Mouse (Mus musculus) myocyte (in vitro differentiated cells): ENCODE results near the gene Tppp.

ENCODE experiments used
- CEBPB ChIP-seq: IDR thresholded peaks from 2 replicates; pipeline ENCODE4 v1.6.1; 2011; ENCODE audit warnings: mild to moderate bottlenecking, moderate library complexity; ENCODE audit not compliant: poor library complexity, insufficient read depth, severe bottlenecking
- E2F4 ChIP-seq: IDR thresholded peaks from one replicate; pipeline ENCODE4 v1.6.1; 2011; ENCODE audit warnings: mild to moderate bottlenecking, control low read depth, moderate library complexity; ENCODE audit not compliant: insufficient read depth
- MAX ChIP-seq: IDR thresholded peaks from one replicate; pipeline ENCODE4 v1.6.1; 2011; ENCODE audit warnings: low read depth, mild to moderate bottlenecking, control low read depth
- POLR2A ChIP-seq: IDR thresholded peaks from one replicate; pipeline ENCODE4 v1.6.1; 2011; ENCODE audit warnings: low read depth, mild to moderate bottlenecking, control low read depth, moderate library complexity; ENCODE audit not compliant: insufficient read length
- REST ChIP-seq: IDR thresholded peaks from one replicate; pipeline ENCODE4 v1.6.1; 2011; ENCODE audit warnings: mild to moderate bottlenecking, control low read depth, moderate library complexity; ENCODE audit not compliant: insufficient read depth, insufficient read length
- SRF ChIP-seq: IDR thresholded peaks from one replicate; pipeline ENCODE4 v1.6.1; 2011; ENCODE audit warnings: low read depth; ENCODE audit not compliant: control insufficient read depth, insufficient read length
- TCF12 ChIP-seq: IDR thresholded peaks from one replicate; pipeline ENCODE4 v1.6.1; 2011; ENCODE audit warnings: mild to moderate bottlenecking, control low read depth; ENCODE audit not compliant: poor library complexity, insufficient read depth, severe bottlenecking
- USF1 ChIP-seq: IDR thresholded peaks from one replicate; pipeline ENCODE4 v1.6.1; 2011; ENCODE audit warnings: low read depth, mild to moderate bottlenecking, control low read depth, moderate library complexity

GRCm38 (mm10) chr13:73970545-73971448 lies 38.4 kb upstream of the Tppp start:
- TF ChIP-seq TCF12, result no peak
- TF ChIP-seq CEBPB, result no peak
- no peak for TF ChIP-seq USF1
- no peak for TF ChIP-seq MAX
- TF ChIP-seq POLR2A, result no peak
- no peak for TF ChIP-seq SRF
- no peak for TF ChIP-seq E2F4
- TF ChIP-seq REST, result no peak
